Mouse (Mus musculus): ENCODE data around the gene Otud7b.

Gene Otud7b

GRCm38 (mm10) chr3:96104261-96105065 is at the start of gene Otud7b:
Otud7b (plus strand) TSS chr3:96104527.
- peak; percentile 38 to 51 for DNase-seq (ENCODE audit: low spot score in 2 of 2)

DNA sequence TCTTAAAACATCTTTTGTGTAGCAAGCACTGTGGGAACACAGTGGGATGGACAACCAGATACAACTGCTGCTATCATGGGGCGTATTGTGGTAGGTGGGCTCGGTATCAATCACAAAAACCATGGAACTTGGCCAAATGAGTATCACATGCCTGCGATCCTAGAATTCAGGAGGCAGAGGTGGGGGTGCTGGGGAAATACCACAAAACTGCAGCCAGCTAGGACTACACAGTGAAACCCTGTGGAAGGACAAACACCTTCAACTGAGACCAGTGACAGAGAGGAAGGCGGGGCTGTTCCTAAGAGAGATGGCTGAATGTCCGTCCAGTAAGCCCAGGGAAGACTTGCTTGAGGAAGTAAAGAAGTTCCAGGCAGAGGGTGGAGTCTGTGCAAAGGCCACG is 49.0 kb upstream of the Otud7b start:
- no peak for DNase-seq (ENCODE audit: low spot score in 2 of 2)

- DNase-seq (ENCODE audit: low spot score in 2 of 2): no peak
Measured at GRCm38 (mm10) chr3:96056031-96056430, 48.3 kb upstream of the Otud7b start.

- peak; percentile 80 to 82 for DNase-seq (ENCODE audit: low spot score in 2 of 2)
Measured at GRCm38 (mm10) chr3:96057747-96058204, 46.6 kb upstream of the Otud7b start.

GRCm38 (mm10) chr3:96058231-96058896 is 46.0 kb upstream of the Otud7b start, which contains the start of gene Vps45:
Vps45 (minus strand) TSS chr3:96058466.
- DNase-seq (ENCODE audit: low spot score in 2 of 2): peak; percentile 43 to 57

DNA sequence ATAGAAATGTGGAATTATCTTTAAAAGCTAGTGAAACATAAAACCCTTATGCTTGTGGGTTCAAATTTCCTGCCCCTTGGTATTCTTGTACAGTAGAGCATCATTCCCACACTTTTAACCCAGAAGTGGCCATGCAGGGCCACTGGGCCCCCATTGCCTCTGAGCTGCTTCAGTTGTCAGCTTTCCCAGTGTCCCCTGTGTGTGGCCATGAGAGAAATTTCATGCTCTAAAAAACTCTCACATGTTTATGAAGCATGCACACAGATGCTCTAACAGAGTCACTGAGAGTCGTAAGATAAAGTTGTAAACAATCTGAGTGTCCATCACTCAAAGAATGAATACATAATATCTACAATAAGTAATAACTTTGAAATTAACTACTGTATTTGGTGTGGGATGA is 44.2 kb upstream of the Otud7b start:
- DNase-seq (ENCODE audit: low spot score in 2 of 2): no peak

- no peak for DNase-seq (ENCODE audit: low spot score in 2 of 2)
Measured at GRCm38 (mm10) chr3:96063299-96063698, 41.0 kb upstream of the Otud7b start.

DNA sequence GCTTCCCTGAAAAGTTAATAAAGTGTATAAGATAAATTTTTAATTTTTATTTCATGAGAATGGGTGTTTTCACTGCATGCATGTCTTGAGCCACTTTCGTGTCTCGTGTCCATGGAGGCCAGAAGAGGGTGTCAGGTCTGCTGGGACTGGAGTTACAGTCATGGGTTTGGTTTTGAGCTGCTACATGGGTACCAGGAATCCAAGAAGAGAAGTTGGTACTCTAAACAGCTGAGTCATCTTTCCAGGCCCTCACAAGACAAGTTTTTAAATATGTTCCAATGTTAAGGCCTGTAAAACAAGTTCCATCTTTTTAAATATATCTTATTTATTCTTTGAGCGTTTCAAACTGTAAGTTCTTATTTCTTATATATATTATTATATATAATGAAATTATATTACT is 40.1 kb upstream of the Otud7b start:
- no peak for DNase-seq (ENCODE audit: low spot score in 2 of 2)

- no peak for DNase-seq (ENCODE audit: low spot score in 2 of 2)
Measured at GRCm38 (mm10) chr3:96065147-96065546, 39.2 kb upstream of the Otud7b start.

- DNase-seq (ENCODE audit: low spot score in 2 of 2): peak in 1 of 2 experiments; percentile 31
Measured at GRCm38 (mm10) chr3:96065754-96066375, 38.5 kb upstream of the Otud7b start.

DNA sequence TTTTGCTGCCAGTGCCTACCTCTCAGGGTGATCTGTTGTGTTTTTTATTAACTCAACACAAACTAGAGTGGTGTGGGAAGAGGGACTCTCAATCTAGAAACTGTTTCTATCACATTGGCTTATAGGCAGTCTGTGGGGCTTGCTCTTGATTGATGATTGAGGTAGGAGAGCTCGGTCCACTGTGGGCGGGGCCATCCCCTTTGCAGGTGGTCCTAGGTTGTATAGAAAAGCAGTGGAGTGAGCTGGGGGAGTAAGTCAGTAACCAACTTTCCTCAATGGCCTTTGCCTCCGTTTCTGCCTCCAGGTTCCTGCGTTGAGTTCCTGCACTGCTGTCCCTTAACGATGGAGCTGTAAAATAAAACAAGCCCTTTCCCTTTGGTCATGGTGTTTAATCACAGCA is 37.6 kb upstream of the Otud7b start:
- DNase-seq (ENCODE audit: low spot score in 2 of 2): no peak

- DNase-seq (ENCODE audit: low spot score in 2 of 2): no peak
Measured at GRCm38 (mm10) chr3:96069046-96069445, 35.3 kb upstream of the Otud7b start.

DNA sequence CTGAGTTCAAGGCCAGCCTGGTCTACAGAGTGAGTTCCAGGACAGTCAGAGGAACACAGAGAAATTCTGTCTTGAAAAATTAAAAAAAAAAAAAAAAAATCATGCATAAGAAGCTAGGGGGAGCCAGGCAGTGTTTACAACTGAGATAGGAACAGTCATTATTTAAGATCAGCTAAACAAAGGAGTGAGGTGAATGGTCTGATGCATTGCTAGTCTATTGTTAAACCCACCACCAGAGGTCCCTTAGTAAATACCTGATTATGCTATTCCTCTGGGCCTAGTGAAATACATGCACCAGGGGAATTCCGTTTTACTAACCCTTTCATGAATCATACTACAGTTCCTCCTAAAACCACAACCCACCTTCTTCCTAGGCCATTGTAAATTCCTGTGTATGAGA is 34.8 kb upstream of the Otud7b start:
- DNase-seq (ENCODE audit: low spot score in 2 of 2): no peak

- no peak for DNase-seq (ENCODE audit: low spot score in 2 of 2)
Measured at GRCm38 (mm10) chr3:96070241-96070640, 34.1 kb upstream of the Otud7b start.

DNA sequence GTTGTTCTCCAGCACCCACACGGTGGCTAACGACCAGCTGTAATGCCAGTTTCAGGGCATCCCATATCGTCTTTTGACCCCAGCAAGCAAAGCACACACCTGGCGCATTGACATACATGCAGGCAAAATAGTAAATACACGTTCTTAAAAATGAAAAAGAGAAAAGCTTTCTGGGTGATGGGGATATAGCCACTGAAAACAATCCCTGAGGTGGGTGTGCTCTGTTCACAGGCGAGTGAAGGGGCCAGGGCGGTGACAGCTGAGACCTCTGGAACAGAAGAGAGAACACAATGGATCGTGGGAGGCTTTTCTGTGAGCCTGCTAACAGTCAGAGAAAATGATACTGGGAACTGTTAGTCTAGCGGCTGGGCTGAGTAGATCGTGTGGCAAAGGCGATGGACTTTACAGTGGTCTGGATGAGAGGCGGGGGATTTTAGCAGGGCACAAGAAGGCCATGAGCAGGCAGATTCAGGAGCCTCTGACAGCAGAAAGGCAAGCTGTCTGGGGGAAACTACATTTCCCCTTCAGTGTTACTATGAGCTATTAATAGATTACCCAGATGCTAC is 31.3 kb upstream of the Otud7b start:
- no peak for DNase-seq (ENCODE audit: low spot score in 2 of 2)

DNA sequence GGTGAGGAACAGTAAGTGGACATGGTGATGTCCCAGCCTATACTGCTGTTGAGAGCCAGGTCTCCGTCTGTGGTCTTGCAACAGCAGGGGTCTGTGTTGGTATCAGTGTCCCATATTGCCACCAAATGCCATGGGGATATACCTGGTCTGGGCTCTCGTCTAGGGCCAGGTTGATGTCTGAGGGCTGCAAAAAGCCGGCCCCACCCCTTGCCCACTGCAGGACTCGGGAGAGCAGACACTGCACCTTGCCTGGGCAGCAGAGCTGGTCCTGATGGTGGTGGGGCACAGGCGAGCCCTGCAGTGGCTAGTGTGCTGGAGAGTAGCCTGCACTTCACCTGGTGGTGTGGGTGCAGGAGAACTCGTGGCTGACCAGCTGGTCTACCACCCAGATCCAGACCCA is 26.3 kb upstream of the Otud7b start:
- DNase-seq (ENCODE audit: low spot score in 2 of 2): no peak

GRCm38 (mm10) chr3:96078711-96079110 is 25.6 kb upstream of the Otud7b start:
- no peak for DNase-seq (ENCODE audit: low spot score in 2 of 2)

- no peak for DNase-seq (ENCODE audit: low spot score in 2 of 2)
Measured at GRCm38 (mm10) chr3:96081006-96081405, 23.3 kb upstream of the Otud7b start.

- DNase-seq (ENCODE audit: low spot score in 2 of 2): no peak
Measured at GRCm38 (mm10) chr3:96081650-96082049, 22.7 kb upstream of the Otud7b start.

DNA sequence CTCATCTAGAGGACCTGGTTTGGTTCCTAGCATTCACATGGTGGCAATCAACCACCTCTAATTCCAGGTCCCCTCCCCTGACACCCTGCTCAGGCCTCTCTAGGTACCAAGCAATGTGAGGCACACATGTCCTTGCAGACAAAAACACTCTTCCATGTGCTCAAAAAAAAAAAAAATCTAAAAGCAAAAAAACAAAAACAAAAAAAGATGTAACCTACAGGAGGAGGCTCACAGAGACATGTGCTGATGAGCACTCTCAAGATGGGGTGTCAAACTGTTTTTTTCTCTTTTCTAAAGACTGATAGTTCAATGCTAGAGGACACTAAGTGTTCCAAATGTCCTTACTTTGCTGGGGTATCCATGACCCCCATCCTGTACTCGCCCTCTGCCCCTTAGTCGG is 22.2 kb upstream of the Otud7b start:
- no peak for DNase-seq (ENCODE audit: low spot score in 2 of 2)

- DNase-seq (ENCODE audit: low spot score in 2 of 2): no peak
Measured at GRCm38 (mm10) chr3:96082714-96083508, 21.4 kb upstream of the Otud7b start.

All from frontal cortex, postnatal 14 days (tissue).